Mouse (Mus musculus) cerebellum, postnatal 25 days (tissue): ENCODE data around the gene Jun.

ENCODE experiments used
- DNase-seq, 2 experiments: peaks; one replicate each; pipeline ENCODE4 v3.0.0; 2021; ENCODE audit warnings: mixed read lengths in 2 of 2

Jun gene

DNA sequence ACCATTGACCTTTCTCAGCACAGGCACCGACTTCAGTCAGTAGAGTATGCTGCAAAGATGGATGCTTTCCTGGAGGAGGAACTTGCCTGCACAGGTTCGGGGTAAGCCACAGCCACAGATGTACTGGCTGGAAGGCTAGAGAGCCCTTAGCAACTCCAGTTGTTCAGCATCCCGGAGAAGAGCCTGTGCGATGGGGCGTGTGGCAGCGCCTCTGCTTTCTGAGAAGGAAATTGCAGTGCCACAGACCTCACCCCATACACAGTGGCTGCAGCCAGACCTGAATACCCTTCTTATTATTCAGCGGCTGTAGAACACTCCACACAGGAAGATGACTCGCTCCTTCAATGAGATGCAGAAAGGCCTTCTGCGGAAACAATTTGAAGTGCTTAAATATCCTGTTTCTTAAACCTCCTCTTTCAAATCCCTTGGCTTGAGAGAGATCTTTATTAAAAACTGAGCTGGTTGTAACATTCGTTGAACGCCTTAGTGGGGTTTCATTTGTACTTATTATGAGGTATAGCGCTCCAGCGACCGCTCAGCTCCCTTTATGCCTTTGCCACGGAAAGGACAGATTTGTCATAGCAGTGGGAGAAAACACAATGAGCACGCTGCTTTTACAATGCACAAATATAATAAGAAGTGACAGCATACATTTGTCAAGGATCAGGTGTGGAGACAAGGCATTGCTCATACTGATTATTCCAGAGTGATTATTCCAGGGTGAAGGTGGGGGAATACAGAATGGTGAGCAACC lies 26.0 kb downstream of the Jun start:
- no peak for DNase-seq

DNA sequence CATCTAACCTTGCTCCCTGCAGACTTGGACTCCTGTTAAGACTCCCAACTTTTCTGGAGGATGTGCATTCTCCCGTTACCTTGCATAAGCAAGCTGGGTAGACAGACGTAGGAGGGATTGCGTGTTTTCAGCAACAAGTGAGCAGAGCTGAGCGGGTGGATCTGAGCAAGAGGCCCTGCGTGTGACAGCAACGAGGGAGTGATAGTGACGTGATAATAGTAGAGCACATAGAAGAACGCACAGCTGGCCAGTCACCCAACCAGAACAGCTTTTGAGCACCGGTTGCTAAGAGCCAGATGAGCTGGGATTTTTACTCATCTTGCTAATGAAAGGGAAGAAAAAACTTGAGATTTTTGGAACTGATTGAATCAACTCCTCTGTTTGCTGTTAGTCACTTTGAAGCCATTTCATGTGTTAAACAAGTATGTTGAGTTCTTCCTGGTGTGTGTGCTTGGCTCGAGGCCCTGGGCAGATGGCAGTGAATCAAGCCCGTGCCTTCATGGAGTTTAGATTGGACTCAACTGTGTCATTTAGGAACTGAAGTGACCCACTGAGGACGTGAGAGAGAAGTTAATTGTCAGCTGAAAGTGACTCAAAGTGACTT lies 28.6 kb downstream of the Jun start:
- no peak for DNase-seq

DNA sequence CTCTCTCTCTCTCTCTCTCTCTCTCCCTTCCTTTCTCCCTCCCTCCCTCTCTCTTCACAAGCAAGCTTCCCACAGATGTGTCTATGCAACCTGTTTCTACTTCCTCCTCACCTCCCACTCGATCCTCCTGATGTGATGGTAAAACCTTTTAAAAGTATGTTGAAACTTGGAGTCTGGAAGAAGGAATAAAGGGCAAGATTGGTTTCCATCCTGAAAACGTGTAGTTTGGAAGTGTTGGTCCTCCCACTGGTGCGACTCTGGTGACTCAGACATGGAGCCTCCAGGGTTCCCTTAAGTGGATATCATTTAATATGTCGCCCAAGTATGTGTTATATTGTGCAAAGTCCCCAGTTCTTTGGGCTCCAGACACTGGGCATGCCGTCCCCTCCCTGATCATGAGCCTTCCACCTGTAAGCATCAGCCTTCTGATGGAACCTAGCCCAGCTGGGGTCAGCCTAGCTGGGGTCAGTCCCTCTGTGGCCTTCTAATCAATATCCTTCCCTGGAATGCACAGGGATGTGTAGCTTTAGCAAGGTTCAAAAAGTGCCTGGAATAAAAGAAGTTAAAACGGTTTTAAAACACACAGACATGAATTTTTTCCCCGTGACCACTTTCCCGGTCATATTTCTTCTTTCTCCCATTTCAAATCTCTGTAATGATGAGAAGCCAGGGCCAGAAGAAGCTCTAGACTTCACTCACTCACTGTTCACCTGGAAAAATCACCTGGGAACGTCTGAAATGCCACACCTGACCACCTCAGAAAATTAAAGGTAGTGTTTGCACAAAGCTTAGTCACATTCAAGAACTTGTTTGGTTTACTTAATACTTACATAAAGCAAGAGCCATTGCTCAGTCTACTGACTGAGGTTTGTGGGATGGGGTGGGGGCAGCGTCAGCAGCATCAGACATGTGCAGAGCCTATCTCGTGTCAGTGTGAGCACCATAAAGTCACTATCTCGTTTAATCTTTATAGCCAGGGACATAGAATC lies 30.1 kb downstream of the Jun start:
- DNase-seq, result no peak

- no peak for DNase-seq
These were observed 31.8 kb downstream of the Jun start for GRCm38 (mm10) chr4:95020201-95020600.

DNA sequence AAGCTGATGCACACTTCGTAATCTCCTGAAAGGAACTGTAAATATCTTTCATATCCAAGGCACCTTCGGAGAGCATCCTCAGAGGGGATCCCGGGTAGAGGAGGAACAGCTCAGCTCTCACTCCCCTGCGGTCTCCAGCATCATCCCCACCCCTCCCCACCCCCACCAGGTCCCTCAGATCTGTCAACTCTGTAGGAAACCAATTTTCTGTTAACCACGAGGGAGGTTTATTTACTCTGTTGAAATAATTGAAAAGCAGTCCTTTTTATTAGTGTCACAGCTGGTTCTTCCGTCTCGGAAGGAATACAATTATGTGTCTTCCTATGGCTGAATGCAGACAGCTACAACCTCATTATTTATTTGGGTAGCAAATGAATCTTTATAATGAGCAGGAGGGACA lies 33.8 kb downstream of the Jun start:
- no peak for DNase-seq

- no peak for DNase-seq
These were observed 39.3 kb downstream of the Jun start for GRCm38 (mm10) chr4:95012706-95013105.

DNA sequence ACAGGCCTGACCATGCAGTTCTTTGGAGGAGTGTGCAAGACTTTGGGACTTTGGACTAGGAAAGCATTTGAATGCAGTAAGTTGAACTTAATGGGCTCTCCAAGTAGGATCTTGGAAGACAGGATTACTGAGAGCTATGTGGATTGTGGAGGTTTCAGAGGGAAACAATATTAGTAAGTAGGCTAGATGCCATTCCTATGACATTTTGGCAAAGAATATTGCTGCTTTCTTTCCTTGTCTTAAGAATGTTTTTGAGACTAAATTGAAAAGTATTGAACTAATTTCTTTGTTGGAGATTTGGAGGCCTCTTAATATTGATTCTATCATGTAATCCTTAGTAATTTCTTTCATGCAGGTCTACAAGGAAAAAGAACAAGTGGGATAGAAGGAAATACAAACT lies 39.8 kb downstream of the Jun start:
- no peak for DNase-seq

GRCm38 (mm10) chr4:95008175-95009057 lies 43.6 kb downstream of the Jun start:
- peak; percentile 80 to 87 for DNase-seq

GRCm38 (mm10) chr4:95007759-95008158 lies 44.3 kb downstream of the Jun start:
- no peak for DNase-seq

DNA sequence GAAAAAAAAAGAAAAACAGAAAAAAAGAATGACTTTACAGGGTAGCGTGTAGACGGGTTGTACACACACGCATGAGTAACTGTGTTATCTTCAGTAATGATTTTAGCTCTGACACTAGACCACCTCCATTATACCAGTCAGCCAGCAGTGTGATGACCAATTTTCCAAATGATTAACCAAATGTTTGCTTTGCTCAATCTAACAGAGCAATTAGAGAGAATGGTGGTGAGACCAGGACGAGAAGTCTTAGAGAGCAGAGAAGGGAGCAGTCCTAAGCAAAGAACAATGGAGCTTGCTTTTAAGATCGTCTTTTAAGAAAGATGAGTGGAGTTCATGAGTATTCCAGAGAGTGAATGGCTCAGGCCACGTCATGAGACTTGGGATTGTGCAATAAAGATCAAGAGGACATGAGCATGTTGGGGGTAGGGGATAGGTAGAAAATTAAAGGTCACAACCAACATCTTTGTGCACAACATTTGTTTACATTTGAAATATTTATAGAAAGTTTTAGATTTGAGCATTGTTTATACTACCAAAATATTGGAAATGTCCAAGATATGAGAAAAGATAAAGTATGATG lies 46.7 kb downstream of the Jun start:
- DNase-seq, result no peak

DNA sequence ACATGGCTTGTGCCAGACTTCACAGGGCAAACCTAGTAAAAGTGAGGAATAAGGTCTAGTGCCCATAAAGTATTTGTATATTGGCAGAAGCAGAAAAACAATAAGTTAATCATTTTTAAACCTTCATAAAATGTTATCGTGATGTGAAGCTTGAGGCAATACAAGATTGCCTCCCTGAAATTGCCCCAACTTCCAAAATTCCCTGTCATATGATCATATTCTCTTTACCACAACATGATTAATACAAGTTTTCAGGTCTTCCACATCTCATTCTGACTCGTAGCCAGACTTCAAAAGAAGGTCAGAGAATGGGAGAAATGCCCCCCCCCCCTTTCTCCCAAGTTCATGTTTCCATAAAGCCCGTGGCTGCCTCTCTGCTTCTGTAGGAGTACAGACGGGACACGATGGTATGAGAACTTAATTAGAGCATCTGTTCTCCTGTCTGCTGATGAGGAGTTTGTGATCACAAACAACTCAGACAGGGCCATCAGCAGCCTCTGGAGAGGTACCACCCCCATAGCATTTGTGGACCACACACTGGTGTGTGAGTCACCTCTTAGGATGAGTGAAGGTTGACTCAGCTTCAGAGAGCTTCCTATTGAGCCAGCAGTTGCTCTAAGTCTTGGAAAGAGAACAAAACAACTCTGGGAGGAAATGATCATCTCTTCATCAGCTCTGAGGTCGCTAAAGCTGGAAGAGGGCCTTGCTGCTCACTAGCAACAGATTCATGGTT lies 50.8 kb downstream of the Jun start:
- no peak for DNase-seq

DNA sequence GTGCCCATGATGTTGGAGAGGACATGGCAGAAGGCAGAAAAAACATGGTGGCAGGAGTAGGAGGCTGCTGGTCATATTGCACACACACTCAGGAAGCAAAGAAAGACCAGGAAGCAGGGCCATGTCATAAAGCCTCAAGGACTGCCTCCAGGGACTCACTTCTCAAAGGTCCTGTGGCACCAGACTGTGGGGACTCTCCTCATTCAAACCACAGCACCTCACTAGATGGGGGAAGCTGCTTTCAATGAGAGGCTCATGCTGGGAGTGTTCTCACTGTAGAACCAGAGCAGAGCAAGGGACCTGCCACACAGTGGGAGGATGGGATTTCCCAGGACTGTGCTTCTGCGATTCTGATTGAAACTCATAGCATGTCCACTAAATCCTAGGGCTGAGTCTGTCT lies 51.9 kb downstream of the Jun start:
- no peak for DNase-seq

DNA sequence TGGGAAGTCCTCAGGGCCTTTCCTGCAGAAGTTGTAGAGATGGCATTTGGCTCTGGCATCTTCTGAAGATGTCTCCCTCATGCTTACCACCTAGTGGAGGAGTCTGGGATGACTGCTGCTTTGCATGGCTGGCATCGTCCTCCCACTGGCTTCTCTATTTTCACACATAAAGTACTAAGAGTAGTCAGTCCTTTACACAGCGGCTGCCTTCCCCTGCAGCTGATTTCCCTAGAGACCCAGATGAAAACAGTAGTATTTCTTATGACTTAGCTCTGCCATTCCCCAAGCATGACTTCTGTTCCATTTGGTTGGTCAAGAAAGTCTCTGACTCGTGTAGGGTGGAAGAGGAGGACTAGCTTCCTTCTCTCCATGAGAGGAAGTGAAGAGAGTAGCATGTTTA lies 52.8 kb downstream of the Jun start:
- no peak for DNase-seq
